Mouse (Mus musculus) left cerebral cortex, adult 2 months (tissue): ENCODE measurements around the gene Med19. TPM values are rescaled to one million over a fixed set of nuclear protein-coding genes. Genes with fewer than 3 reads are reported as not detected.
"Not testable (repeated sequence)": the region's sequence is repeated elsewhere in the genome, so short reads cannot be mapped to it uniquely, and the experiment has no call there.

Source experiments
- DNase-seq, 2 experiments: peaks; one replicate each; pipeline ENCODE4 v3.0.0; 2021 to 2022; ENCODE audit warnings: low spot score in 2 of 2, mixed read lengths in 1 of 2; ENCODE audit errors: extremely low spot score in 1 of 2
- H3K27ac ChIP-seq: fragments of 200-600 bp; 2 replicates; pipeline ENCODE4 v1.8.1; 2022
- H3K4me3 ChIP-seq: fragments of 200-600 bp; 2 replicates; pipeline ENCODE4 v1.8.1; 2022
- CTCF ChIP-seq: fragments of 200-600 bp; IDR thresholded peaks from 2 replicates; pipeline ENCODE4 v1.8.1; 2022; ENCODE audit warnings: antibody characterized with exemption, mild to moderate bottlenecking, moderate library complexity
- intact Hi-C: fragments of 180-260 bp; cut with DNase I; formaldehyde crosslinking; loops from one replicate; pipeline ENCODE4 v1.15.1; 2025
- total RNA-seq, 2 experiments: library from RNA; stranded (reverse); gene quantifications; 2 replicates each; pipeline ENCODE4 v1.2.3; 2021

Gene Med19
- total RNA-seq, 2 experiments from 2014 or later = 30.7 to 30.9 TPM

GRCm38 (mm10) chr2:84669828-84670568, 8.2 kb upstream of the Med19 start:
- TF ChIP-seq CTCF = no peak
- Histone ChIP-seq H3K4me3 (peak overlapping the region; percentile 93), H3K27ac (peak overlapping the region; percentile 81)
- intact Hi-C loops = no loop called here
- DNase-seq = no peak

GRCm38 (mm10) chr2:84670569-84670933, 7.7 kb upstream of the Med19 start, which contains the start of gene Selenoh:
Gene Selenoh (minus strand): TSS chr2:84670770.
- no peak for TF ChIP-seq CTCF
- intact Hi-C loops = no loop called here
- Histone ChIP-seq H3K27ac (peak within 1 kb of the TSS; percentile 81), H3K4me3 (peak within 1 kb of the TSS; percentile 93)
- DNase-seq = peak; percentile 79 to 83

DNA sequence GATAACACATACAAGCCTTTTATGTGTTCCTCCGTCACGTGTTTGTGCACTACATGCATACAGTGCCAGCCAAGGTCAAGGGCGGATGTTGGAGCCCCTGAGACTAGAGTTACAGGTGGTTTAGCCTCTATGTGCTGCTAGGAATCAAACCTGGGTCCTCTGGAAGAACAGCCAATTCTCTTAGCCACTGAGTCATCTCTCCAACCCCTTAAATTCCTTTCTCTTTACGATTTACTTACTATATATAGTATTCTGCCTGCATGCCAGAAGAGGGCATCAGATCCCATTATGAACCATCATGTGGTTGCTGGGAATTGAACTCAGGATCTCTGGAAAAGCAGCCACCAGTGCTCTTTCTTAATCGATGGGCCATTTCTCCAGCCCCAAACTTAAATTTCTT, 6.7 kb upstream of the Med19 start:
- H3K27ac ChIP-seq, H3K4me3 ChIP-seq, intact Hi-C loops, DNase-seq: not testable (repeated sequence)

DNA sequence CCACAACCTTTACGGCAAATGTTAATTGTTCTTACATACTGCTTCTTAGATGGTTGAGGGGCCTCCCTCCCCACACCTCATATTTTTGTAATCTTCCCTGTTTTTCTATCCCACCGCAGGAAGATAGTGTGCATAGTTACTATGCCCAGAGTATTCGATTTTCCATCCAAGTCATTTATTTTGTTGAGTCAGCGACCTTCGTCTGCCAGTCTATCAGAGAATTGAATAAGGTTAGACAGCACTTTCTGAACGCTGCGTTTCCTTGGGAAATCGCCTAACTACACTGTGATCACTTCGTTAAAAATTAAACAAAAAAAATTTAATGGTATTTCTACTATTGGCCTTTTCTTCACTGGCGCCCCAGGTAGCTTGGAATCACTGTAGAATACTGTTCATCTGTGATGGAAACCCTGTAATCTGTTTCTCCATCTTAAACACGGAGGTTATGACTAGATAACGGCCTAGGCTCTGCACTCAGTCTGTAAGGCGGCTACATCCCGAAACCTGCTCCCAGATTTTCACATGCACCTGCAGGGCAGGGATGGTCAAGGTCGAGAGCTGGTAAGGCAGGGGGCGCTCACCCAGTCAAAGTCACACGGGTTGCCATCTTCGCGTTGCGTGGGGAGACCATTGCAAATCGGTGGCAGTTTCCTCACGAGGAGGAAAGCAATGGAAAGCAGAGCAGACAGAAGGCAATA, 783 bp upstream of the Med19 start:
- peak overlapping the region; percentile 58 for H3K4me3 ChIP-seq
- intact Hi-C loops = no loop called here

DNA sequence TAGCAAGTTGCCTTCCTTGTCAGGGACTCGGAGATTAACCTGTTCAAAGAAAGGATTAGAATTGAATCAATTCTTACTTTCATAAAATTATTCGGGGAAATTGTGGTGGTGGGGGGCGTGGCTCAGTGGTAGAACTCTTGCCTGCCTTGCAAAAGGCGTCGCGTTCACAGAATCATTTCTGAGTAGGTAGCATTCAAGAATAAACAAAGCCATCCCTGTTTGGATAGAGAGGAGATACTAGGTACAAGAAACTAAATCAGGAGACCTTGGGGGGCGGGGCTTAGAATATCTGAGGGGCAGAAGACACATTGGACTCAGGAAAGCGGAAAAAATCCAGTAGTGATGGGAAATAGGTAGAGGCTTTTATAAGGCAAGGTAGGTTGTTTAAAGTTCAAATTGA, 814 bp downstream of the Med19 start, which contains the start of gene Tmx2:
Gene Tmx2 (minus strand): TSS at position 125 of the 400 bp plus-strand sequence.
- Histone ChIP-seq H3K4me3 (peak within 1 kb of the TSS; percentile 89), H3K27ac (peak within 1 kb of the TSS; percentile 70; the same call in 1 of the 2 replicates)
- DNase-seq = no peak
- TF ChIP-seq CTCF = no peak
- intact Hi-C loops = no loop called here

More for the DNA sequence above, 783 bp upstream of the Med19 start:
- TF ChIP-seq CTCF = peak; percentile 39
- DNase-seq = no peak
- H3K27ac ChIP-seq = peak overlapping the region; percentile 83

- no peak for TF ChIP-seq CTCF
- Histone ChIP-seq H3K4me3 (no peak overlapping the region), H3K27ac (no peak overlapping the region)
- intact Hi-C loops = no loop called here
- DNase-seq = no peak
These were observed 4.5 kb downstream of the Med19 start for GRCm38 (mm10) chr2:84682605-84683183.

GRCm38 (mm10) chr2:84688080-84688844, 10.1 kb downstream of the Med19 start:
- TF ChIP-seq CTCF = no peak
- Histone ChIP-seq H3K4me3 (no peak overlapping the region), H3K27ac (no peak overlapping the region)
- no peak for DNase-seq
- intact Hi-C loops = no loop called here

GRCm38 (mm10) chr2:84690050-84690449, 11.8 kb downstream of the Med19 start:
- Histone ChIP-seq H3K27ac (no peak overlapping the region), H3K4me3 (no peak overlapping the region)
- no peak for DNase-seq
- intact Hi-C loops = no loop called here
- TF ChIP-seq CTCF = no peak

- Histone ChIP-seq H3K4me3 (no peak overlapping the region), H3K27ac (no peak overlapping the region)
- no peak for DNase-seq
- TF ChIP-seq CTCF = no peak
- intact Hi-C loops = no loop called here
These were observed 16.9 kb downstream of the Med19 start for GRCm38 (mm10) chr2:84695007-84695695.

GRCm38 (mm10) chr2:84703497-84703896, 25.3 kb downstream of the Med19 start:
- intact Hi-C loops = no loop called here
- TF ChIP-seq CTCF = no peak
- H3K4me3 ChIP-seq = no peak overlapping the region
- no peak for DNase-seq
- no peak overlapping the region for H3K27ac ChIP-seq

DNA sequence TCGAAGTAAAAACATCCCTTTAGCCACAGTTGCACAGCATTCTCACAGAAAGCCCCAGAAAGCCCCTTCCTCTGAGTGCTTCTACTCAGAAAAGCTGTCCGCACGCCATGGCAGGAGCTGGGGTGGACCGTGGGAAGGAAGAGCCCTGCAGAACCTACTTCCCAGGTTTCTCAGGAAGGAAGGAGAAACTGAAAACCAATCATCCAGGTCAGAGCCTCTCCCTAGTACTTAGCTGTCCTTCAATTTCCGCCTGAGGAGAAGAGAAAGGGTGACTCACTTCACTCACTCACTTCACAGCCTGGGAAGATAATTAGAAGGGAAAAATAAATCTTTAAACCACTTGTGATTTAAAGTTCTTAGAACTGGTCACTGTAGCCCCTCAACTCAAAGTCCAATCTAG, 26.1 kb downstream of the Med19 start:
- intact Hi-C loops = no loop called here
- no peak overlapping the region for H3K4me3 ChIP-seq
- no peak overlapping the region for H3K27ac ChIP-seq
- TF ChIP-seq CTCF = no peak
- no peak for DNase-seq
